Mouse (Mus musculus) hematopoietic stem cell, adult 5-6 weeks (primary cell): Measurements from ENCODE around the gene Sirt3. TPM values are rescaled to one million over a fixed set of nuclear protein-coding genes. Genes with fewer than 3 reads are reported as not detected.
A peak's percentile ranks its signal among the peaks of the same experiment; 100 is the strongest.

ENCODE experiments used
- ATAC-seq, 2 experiments: fragments of 125-278 bp in 1 of 2; replicated peaks in 1 of 2; 2 replicates each; pipeline ENCODE4 v1.8.0; 2016 to 2017; ENCODE audit warnings: inconsistent platforms in 2 of 2, mild to moderate bottlenecking in 2 of 2, moderate number of reproducible peaks in 2 of 2, low read depth in 1 of 2, moderate TSS enrichment in 1 of 2; ENCODE audit not compliant: low FRiP score in 2 of 2, poor library complexity in 2 of 2, severe bottlenecking in 2 of 2, insufficient read depth in 1 of 2, low TSS enrichment in 1 of 2
- total RNA-seq: library from RNA; stranded (forward); fragments of 172-1452, 232-1000 nt; gene quantifications from 2 replicates; pipeline ENCODE4 v1.2.3, GENCODE M21; 2017

Sirt3 gene
- total RNA-seq, 1 experiment from 2014 or later, result 50.7 TPM

DNA sequence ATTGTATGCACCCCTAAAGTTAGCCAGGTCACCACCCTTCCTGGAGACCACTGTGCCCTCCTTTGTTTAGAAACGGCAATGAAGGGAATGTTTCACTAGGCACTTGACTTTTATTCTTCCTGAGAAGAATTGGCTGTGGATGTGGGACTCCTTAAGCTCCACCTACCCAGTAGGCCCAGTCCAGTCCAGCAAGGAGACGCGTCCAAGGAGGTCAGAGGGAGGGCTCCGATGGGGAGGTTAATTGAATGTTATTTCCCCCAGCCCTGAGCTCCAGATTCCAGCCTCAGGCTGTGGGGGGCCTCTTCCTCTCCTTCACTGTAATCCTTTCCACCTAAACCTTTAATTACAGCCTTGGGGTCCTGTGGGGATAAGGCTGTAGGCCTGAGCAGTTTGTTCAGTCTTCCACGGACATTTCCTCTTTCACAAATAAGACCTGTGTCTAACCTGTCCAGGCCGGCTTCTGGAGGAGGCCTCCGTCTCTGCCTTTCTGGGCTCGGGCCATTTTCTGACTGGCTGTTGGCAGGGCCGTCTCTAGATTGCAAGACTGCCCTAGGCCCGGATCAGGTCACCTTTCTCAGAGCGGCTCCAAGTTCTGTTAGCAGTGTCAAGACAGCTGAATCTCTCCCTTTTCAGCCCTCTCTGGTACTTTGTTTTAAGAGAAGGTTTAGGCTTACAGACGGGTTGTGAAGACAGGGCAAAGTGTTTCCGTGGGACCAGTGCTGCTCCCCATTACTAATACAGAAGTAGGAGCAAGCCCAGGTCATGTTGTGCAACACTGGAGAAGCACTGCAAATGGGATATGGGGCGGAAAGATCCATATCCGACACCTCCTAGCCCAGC, 20.1 kb upstream of the Sirt3 start:
- ATAC-seq, result no peak

DNA sequence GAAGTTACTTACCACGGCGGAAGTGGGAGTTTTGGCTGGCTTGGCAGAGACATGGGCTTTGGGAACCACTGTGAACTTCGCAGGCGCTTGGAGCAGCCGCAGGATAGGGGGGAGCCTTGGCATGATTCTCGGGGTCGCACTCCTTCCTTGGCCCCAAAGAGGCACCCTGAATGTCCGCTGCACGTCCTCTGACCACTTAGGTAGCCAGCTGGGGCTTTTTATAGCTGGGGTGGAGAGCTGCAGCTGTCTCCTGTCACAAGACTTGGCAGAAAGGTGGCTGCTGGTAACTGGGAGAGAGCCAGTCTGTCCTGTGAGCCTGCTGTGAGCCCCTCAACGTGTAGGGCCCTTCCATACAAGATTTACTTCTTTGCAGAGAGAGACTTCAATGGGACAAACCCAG, 18.1 kb upstream of the Sirt3 start, which contains the start of gene Cox8b:
Gene Cox8b, minus strand, starts transcription at position 227 of the 400 bp plus-strand sequence.
- ATAC-seq, result no peak

DNA sequence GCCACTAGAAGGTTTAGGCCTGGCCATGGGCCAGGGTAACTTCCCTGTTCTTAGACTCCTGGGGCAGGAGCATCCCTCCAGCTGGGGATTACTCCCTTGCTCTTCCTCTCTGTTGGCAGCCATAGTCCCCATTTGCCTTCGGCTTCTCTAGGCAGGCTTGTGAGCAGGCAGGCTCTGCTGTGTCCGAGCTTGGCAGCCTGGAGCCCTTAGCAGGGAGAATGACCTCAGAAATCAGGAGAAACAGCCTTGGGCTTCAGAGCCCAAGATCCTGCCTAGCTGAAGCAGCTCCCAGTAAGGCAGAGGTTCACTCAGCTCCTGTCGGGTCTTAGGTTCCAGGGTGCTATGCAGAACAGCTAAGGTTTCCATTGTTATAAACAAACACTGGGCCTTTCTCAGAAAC, 17.0 kb upstream of the Sirt3 start:
- no peak for ATAC-seq

DNA sequence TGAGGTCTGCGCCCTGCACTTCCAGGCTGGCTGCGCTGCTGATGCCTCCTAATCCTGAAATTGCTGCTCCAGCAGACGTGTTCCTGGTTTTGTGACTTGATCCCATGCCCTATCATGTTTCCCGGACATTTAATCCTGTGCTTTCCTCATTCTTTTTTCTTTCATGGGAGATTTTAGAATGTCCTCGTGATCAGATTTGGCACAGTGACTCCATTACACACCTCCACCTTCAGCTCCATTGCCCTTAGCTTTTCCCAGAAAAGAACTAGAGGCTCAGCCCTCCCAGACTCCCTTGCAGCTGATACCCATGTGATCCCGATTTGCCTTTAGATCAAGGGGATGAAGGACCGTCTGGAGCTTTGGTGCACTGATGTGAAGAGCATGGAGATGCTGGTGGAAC, 15.8 kb upstream of the Sirt3 start:
- no peak for ATAC-seq

DNA sequence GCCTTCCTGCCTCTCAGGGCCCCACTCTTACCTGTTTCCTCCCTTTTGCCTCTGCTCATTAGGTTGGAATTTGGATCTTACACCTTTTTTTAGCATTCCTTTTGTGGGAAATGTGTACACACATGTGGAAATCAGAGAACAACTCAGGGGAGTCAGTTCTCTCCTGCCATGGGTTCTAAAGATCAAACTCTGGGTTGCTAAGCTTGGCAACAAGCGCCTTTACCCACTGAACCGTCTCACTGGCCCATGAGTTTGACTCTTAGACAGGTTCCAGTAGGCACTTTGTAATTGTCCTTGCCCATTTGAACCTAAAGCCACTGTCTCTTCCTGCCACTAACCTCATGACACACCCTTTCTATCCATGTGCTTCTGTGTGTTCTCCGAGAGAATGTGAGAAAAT, 12.5 kb upstream of the Sirt3 start:
- no peak for ATAC-seq

DNA sequence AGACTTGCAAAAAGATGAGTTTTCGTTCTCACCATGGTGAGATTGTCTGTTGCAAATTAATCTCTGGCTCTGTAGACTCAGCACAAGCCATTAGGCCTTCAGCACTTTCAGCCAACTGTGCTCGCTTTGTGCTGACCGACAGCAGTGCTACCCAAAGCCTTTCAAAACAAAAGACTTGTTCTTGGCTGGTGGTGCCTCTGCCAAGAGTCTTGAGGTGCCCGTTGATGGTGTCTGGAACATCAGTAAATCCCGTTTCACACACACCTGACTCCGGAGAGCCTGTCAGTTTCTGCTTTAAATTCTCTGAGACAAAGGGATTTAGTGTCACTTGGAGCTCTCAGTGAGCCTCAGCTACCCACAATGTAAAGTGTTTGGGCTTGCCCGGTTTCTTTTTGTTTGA, 11.9 kb upstream of the Sirt3 start:
- ATAC-seq, result no peak

DNA sequence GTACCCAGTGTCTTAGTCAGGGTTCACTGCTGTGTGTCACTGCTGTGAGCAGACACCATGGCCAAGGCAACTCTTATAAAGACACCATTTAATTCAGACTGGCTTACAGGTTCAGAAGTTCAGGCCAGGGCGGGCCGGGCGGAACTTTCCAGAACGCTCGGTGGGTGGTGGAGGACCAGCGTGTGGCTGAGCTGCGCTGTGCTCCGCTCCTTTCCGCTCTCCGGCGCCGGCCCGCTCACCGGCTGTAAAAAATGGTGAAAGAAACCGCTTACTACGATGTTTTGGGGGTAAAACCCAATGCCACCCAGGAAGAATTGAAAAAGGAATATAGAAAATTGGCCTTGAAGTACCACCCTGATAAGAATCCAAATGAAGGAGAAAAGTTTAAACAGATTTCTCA, 8.5 kb upstream of the Sirt3 start:
- 0 out of 4 replicates have a peak, but pooled peaks of 1 of the 2 experiments have one; percentile 39 for ATAC-seq

DNA sequence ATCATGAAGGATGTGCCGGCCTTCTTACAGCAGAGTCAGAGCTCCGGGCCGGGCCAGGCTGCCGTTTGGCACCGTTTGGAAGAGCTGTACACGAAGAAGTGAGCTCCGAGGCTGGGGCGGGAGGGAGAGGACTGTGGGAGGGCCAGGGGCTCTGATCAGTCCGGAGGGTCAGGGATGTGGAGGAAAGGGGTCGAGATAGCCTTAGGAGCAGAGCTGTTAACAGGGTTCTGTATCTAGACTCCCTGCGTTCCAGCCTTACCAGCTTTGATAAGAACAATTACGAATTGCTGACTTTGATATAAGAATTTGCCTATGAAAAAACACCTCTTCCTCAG, 327 bp upstream of the Sirt3 start:
- no peak for ATAC-seq

DNA sequence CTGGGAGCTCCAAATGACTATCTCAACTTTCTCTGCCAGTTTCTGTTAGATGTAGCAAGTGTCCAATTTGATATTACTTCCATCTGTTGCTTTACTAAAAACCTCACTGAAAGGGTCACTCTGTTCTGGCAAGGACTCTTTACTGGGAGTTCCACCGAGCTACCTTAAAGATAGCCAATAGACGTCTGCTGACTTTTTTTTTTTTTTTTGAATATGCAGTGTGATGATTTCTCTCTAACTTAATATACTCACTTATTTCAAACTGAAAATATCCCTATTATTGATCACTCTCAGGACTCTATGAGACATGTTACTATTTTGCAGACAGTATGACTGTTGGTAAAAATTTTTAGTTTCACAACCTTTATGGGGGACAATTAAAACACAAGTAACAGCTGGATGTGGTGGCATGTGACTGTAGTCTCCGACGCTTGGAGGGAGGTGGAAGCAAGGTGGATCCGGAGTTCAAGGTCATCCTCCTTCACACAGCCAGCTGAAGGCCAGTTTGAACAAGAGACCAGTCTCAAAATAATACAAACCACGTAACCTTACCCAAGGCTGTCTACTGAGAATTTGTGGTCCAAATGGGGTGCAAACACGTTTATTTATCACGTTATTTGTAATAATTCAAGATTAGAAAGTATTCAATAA, 1.1 kb downstream of the Sirt3 start:
- ATAC-seq, result no peak

DNA sequence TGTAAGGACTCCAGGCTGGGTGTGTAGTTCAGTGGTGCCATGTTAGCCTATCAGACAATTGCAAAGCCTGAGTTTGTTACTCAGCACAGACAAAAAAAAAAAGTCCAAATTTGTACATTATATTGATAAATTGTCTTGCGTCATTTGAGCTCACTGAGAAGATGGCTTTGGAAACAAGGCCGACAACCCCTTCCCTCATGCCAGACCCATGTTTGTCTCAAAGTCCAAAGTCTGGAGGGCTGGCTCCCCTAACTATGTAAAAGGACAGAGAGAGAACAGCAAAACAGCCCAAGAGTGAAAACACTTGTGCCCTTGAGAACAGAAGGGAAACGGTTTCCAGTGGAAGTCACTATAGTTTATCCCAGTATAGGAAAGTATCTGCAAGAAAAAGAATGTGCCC, 1.7 kb downstream of the Sirt3 start:
- no peak for ATAC-seq

DNA sequence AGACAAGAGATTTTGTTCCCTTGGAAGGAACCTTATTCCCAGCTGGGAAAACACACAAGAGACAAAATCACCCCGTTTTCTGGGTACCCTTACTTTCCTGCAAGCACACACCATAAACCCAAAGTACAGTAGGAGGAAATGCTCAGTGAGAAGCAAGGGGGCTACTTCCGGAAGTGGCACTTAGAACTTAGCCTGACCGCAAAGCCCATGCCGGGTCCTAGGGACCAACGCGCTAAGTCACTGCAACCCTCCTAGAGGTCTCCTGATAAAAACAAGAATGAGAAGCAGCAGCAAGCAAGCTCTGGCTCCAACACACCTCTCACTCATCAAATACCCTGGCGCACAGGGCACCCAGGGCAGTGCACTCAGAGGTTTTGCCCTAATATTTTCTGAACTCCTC, 2.8 kb downstream of the Sirt3 start:
- ATAC-seq, result peak; percentile 41 to 57

DNA sequence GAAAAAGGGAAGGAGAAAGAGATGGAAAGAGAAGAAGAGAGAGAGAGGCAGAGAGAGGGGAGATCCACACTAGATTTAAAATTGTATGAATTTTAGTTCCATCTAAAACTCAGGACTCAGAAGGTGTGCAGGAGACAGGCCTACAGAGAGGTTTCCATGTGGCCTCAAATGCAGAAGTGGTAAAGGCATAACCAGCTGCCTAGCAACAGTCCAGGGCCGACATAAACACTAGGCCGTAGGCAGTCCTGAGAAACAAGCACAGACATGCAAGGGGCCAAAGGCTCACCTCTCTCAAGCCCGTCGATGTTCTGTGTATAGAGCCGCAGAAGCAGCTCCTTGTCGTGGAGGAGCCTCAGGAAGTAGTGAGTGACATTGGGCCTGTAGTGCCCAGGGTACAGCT, 4.7 kb downstream of the Sirt3 start:
- ATAC-seq, result peak; percentile 50 to 55

DNA sequence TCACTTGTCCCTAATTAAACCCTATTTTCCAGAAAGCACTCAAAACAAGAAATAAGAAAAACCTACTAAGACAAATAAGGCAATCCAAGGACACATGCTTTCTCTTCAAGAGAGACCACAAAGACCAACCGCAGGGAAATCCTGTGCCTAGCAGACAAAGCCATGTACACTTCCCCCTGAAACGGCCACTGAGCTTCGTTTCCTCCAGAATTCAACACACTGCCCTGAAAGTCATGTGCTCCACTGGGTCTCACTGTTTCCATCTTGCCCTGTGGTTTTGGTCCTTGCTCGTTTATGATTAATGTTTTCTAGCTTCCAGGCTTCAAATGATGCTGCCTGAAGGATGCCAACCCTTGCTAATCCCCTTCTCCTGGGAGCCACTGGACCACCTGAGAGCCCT, 7.9 kb downstream of the Sirt3 start:
- ATAC-seq, result peak; percentile 82 to 85

DNA sequence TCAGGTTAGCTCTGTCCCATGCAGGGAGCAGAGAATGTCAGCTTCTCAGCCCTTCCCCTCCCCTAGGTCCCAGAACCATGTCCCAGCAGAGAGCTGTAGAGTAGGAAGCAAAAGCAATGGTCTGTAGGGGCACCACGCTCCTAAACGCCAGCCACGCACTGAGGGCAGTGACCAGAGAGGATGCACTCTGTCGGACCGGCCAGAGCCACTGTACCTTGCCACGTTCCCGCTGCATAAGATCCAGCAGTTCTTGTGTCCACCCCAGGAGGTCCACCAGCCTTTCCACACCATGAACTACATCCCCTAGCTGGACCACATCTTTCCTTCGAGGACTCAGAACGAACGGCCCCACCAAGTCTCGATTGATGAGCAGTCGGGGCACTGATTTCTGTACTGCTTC, 17.3 kb downstream of the Sirt3 start:
- ATAC-seq, result no peak

DNA sequence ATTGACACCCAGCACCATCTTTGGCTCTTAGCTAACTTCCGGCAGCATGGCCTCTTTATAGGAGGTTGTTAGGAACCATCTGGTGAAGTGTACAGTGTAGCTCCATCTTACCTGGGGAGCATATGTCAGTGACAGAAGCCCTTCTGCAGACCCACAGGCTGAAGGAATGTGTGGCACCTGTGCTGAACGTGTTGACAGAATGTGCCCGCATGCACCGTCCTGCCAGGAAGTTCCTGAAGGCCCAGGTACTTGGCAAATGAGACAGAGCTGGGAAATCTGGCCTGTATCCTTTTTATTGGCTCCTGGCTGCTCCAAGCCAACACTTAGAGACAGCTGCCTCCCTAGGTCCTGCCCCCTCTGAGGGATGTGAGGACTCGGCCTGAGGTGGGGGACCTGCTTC, 21.4 kb downstream of the Sirt3 start:
- no peak for ATAC-seq

DNA sequence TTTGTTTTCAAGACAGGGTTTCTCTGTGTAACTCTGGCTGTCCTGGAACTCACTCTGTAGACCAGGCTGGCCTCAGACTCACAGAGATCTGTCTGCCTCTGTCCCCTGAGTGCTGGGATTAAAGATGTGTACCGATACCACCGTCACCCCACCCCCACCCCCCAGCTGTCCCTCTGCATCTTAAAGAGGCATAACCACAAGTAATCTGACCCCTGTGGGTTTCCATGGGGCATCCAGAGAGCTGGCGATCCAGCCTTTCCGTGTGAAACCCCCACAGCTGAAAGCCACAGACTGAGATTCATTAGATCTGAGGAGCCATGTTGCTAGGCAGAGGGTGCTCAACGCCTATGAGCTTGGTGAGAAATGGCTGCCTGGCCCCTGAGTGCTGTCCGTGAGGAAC, 22.1 kb downstream of the Sirt3 start:
- ATAC-seq, result no peak

DNA sequence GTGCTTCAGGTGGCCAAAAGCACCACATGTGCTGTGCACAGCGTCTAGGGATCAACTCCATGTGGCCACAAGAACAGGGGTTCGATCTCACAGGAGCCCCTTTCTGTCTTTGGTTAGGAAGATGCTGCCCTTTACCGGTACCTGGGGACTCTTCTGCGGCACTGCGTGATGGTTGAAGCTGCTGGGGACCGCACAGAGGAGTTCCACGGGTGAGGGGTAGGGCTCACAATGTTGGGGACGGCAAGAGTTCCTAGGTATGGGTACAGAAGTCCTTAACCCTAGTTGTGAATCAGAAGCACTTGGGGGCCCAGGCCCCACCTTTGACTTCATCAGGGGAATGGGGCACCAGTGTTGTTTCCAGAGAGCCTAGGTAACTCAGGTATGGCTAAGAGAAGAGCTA, 23.4 kb downstream of the Sirt3 start:
- ATAC-seq, result no peak

DNA sequence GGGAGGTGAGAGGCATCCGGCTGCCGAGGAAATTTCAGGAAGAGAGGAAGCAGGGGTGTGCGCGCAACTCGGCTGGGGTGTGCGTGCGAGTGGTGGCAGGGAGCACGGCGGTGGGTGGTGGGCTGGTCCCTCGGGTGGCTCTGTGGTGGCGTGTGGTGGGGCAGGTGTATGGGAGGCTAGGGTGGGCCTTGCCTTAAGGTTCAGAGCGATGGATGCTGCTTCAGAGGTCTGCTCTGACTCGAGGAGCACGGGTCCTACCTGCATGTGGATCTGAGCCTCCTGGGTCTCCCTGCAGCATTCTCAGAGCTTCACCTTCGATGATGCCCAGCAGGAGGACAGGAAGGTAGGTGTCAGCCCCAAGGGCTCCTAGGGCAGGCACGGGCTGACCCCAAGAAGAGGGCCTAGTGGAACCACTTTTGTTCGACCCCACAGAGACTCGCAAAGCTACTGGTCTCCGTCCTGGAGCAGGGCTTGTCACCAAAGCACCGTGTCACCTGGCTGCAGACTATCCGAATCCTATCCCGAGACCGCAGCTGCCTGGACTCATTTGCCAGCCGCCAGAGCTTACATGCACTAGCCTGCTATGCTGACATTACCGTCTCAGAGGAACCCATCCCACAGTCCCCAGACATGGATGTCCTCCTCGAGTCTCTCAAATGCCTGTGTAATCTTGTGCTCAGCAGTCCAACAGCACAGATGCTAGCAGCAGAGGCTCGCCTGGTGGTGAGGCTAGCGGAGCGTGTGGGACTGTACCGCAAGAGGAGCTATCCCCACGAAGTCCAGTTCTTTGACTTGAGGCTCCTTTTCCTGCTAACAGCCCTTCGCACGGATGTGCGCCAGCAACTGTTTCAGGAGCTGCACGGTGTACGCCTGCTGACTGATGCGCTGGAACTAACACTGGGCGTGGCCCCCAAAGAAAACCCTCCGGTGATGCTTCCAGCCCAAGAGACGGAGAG, 24.3 kb downstream of the Sirt3 start, which contains the start of gene Bet1l:
Gene Bet1l, minus strand, starts transcription at position 28 of the 956 bp plus-strand sequence.
- ATAC-seq, result peak; percentile 1 to 19; a peak in 1 of 4 replicates
